Mouse (Mus musculus): ENCODE measurements around the gene Aktip.

The Aktip gene

DNA sequence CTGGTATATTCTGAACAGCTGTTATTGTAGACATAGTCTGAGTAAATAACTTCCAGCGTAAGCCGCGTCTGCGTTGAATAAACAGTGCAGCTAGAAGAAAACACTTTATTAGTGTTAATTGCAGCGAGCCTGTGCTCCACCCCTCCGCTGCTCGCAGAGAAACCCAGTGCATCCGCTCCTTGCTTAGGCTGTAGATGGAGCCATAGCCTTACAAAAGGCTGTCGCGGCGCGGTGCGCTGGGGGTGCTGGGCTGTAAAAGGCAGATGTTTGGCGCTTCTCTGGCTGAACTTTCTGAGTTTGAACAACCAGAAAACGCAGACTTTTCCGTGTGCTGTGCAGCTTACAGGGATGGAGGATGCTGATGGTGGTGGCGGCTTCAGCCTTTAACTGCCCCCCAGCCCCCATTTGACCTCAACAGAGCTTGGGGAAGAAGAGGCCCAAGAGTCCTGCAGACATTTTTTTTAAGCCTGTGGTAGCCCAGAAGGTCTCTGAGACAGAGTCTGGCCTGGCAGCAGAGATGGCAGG is 8.9 kb downstream of the Aktip start:
- peak; percentile 77 for DNase-seq (ENCODE audit: extremely low spot score)

DNA sequence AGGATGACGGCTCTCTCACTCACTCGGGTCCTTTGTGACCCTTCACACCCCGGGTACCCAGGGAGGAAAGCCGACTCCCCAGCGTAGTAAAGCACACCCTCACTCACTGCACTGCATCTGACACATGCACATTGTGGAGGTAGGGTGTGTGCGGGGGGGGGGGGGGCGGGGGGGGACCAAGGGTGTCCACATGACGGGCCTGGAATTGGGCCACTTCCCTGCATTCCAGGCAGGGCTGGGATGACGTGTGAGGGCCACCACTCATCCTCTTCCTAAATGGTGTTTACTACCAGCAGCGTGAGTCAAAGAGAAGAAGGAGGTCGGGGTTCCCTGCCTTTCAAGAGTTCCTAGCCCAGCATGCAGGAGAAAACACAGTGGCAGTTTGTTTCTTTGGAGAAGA is 11.6 kb downstream of the Aktip start:
- no peak for DNase-seq (ENCODE audit: extremely low spot score)

DNA sequence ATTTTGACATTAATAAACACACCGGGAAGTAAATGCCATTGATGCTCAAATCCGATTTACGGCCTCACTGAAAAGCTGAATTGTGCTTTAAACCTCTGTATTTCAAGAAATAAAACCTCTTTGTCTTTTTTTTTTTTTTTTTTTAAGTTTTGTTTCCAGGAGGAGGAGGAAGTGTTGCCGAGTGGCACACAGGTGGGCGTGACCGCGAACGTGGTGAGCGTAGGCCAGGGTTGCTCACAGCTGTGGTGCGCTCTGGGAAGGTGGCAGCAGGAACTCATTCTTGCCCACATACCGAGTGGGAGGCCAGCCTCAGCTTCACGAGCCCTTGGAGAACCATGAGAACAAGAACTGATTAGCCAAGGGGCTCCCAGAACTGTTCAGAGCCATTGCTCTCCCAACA is 13.4 kb downstream of the Aktip start:
- DNase-seq (ENCODE audit: extremely low spot score) = no peak

DNA sequence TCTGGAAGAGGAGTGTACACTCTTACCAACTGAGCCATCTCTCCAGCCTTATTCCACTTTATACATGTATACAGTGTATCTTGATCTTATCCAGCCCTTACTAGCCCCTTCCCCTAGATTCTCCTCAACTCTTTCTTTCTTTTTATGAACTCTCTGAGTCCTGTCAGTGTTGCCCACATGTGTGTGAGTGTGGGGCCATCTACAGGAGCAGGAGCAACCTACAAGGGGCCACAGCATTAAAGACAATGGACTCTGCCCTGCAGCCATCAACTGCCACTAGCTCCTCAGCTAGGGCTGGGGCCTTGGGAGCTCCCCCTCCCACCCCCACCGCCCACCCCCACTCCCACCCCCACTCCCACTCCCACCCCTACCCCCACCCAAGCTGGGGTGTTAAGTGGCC is 22.1 kb downstream of the Aktip start:
- DNase-seq (ENCODE audit: extremely low spot score) = no peak

DNA sequence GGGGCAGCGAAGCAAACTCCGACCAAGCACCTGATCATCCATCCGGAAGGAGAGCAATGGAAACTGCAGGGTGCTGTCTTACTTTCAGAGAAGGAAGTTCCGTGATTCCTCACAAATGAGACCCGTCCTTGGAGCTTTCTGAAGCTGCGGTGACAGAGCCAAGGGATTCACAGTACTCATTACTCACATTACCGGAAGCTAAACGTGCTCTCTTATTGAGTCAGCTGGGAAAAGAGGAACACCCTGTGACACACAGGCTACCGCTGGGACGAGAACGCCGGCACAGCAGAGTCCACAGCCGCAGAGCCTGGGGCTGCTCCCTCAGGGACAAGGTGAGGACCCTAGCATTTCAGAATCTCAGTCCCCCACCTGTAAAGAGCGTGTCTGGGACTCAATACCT is 23.6 kb downstream of the Aktip start:
- no peak for DNase-seq (ENCODE audit: extremely low spot score)

DNA sequence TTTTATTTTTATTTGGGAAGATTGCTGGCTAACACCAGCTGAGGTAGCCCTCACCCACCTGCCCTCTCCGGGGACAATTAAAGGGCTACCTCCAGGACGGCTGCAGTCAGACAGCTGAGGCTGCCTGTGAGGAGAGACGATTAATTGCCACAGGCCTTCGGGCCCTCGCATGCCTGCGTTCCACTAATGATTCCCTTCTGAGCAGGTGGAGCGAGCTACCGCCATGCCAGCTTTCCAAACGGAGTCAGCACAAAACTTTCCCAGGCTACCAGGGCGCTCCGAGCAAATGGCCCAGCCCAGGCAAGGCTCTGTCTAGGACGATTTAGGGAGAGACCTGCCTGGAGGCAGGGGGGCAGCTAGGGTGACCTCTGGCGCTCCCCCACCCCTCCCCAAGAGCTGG is 28.2 kb downstream of the Aktip start:
- DNase-seq (ENCODE audit: extremely low spot score) = no peak

DNA sequence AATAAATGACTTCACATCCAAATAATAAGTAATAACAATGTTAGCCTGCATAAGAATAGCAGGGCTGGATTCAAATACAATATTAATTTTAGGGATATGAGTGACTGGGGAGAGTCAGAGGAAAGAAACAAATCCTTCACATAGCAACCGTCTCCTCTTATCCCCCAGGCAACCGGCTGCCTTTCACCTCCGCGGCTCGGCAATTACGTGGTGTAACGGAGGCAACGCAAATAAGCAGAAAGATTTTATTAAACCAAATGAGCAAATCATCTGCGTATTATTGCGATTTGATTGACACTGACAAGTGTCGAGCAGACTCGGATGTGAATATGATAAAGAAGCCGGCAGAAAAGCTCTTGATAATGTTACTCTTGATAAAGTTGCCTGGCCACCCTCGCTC is 28.9 kb downstream of the Aktip start:
- no peak for DNase-seq (ENCODE audit: extremely low spot score)

DNA sequence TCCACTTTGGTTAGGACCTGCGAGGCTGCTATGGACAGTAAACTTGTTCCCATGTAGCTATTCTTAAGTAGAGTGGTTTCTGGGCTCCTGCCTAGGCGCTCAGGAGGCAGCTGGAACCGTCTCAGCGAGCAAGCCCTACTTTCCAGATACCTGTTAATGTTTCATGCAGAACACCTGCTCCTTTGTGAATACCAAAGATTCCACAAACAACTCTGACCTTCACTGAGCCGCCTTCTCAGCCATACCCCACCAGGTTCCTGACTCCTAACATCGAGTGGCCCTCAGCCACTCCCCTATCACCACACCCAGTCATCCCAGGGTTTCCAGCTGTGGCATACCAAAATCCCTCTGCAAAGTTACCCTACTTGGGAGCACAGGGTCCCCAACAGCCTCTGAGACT is 29.6 kb downstream of the Aktip start:
- DNase-seq (ENCODE audit: extremely low spot score) = no peak

DNA sequence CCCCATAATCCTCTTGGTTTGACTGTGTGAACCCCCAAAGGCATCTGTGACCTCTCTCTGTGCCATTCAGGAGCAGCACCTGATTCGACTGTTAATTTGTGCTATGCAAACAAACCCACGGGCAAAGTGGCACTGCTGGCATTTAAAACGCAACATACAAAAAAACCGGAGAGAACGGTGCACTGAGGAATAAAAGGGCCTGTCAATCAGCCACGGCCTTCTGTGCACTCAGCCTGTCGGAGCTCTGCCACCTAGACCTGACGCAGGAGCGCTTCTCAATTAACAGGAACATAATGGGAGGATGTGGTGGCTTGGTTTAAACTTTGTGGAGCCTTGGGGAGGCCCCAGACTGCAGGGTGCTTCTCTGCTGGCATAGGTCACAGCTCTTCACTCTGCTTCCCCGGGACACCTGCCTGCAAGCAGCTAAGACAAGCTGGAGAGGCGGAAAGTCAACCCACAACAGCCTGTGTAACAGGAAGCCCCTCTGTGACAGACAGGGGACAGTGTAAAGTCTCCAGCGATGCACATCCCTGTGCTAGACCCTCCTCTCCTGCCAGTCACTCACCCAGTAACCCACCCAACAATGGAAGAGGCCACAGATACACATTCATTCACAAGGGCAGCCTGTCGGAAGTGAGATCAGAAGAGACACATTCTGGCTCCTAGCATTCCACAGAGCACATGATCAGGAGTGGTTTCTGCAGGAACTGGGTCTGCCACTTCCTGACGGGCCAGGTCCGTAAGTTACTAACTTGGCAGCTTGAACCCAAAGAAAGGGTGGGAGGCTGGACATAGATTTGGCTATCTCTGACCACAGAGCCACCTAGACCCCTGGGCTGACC is 39.6 kb downstream of the Aktip start:
- no peak for DNase-seq (ENCODE audit: extremely low spot score)

DNA sequence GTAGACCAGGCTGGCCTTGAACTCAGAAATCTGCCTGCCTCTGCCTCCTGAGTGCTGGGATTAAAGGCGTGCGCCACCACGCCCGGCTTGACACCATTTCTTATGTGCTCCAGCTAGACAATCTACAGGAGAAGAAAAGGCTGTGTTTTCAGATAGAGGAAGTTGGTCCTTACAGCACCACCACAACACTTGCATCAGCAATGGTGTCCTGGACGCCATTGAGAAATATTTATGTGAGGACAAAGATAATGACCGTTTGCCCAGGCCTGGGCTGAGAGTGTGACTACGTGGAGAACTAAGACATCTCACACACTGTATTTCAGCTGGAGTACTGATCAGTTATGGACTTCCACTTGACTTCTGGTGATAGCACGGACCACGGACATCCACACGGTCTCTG is 41.2 kb downstream of the Aktip start:
- DNase-seq (ENCODE audit: extremely low spot score) = no peak

DNA sequence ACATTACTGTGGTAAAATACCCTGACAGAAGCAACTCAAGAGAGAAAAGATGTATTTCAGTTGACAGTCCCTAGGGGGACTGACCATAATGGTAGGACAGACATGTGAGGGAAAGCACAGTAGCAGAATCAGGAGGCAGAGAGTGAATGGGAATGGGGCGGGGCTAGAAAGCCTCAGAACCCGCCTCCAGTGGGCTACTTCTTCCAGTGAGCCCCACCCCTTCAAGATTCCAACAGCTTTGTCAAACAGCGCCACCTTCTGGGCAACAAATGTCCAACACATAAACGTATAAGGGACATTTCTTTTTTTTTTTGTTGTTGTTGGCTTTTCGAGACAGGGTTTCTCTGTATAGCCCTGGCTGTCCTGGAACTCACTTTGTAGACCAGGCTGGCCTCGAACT is 45.2 kb downstream of the Aktip start:
- no peak for DNase-seq (ENCODE audit: extremely low spot score)

DNA sequence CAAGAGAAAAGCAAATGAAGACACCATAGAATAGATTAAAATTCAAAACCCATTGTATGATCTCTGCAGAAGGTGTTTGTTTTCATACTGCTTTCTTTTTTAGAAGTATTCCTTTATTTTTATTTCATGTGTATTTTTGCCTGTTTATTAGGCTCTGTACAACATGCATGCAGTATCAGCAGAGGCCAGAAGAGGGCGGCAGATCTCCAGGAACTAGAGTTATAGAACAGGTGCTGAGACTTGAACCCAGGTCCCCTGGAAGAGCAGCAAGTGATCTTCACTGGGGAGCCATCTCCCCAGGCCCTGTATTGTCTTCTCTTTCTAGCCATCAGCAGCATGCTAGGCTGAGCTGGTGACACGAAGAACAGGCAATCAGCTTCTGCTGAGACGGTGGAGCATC is 45.9 kb downstream of the Aktip start:
- DNase-seq (ENCODE audit: extremely low spot score) = no peak

DNA sequence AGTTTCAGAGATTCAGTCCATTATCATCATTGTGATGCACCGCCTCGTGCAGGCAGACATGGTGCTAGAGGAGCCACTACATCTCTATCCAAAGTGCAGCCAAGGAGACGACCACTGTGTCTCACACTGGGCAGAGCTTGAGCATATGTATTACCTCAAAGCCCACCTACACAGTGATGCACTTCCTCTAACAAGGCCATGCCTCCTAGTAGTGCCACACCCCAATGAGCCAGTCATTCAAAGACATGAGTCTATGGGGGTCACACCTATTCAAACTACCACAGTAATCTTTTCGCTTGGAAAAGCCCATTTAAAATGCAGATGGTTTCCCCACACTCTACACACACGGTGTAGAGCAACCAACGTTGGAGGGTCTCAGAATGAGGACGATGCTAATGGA is 48.2 kb downstream of the Aktip start:
- DNase-seq (ENCODE audit: extremely low spot score) = no peak

DNA sequence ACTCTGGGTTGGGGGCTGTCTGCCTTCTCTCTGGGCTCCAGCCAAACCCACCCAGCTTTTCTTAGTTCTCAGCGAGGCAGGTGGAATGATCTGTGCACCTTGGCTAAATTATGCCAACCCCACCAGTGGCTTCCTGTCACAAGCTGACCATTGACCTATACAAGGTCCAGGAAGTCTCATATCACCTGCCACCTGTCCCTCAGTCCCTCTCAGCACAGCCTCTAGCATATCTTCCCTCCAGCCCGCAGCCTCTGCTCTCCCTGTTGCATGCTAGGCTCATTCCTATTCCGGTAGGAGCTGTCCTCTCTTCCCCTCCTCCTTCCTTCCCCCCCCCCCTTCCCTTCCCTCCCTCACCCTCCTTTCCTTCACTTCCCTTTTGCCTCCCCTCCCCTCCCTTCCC is 50.5 kb downstream of the Aktip start:
- no peak for DNase-seq (ENCODE audit: extremely low spot score)

DNA sequence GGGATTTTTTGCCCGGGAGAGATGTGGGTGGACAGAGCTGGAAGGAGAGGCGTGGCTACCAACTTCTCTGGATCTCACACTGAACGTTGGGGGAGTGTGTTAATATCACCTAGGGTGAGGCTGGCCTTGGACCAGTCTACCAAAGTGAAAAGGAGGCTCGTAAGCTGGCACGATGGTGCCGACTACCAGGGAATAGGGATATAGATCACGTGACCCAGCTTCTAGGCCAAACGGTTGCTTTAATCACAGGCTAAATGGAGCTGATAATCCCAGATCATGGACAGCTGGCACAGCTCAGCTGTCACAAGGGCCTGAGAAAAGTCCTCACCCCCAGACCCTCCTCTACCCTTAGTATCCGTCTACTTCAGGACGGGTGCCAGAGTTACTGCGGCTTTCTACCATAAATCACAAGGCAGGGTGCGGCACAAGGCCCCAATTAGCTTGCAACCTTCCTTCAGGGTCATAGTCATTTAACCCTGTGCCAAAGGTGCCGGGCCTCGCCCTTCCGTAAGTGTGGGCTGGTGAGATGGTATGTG is 51.1 kb downstream of the Aktip start:
- DNase-seq (ENCODE audit: extremely low spot score) = no peak

DNA sequence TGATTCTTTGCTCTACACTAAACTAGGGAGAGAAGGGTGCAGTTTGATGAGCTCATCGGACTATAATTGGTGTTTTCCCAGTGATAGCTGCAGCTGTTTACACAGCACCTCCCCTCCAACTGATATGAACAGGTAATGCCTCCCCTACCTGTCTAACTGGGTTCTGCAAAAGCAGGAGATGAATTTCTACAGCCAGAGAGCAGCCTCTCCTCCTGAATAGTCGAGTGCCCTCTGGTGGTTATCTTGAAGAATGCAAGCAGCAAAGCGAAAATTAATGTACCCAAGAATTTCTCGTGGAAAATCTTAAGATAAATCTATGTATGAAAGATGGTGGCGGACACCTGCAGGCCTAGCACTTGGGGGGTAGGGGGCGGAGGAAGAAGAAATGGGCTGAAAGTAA is 52.1 kb downstream of the Aktip start:
- DNase-seq (ENCODE audit: extremely low spot score) = peak; percentile 45

DNA sequence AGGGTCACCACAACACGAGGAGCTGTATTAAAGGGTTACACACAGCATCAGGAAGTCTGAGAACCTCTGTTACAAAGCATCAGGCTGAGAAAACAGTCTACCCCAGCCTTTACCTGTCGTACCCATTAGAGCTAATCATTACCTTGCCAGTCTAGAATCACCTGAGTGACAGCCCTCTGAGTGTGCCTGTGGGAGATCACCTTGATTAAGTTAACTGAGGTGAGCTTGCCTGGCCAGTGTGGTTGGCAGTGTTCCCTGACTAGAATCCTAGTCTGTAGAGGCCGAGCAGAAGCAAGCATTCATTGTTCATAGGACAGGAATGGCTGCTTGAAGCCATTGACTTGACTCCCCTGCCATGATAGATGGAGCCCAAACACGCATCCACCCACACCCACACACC is 58.9 kb downstream of the Aktip start:
- no peak for DNase-seq (ENCODE audit: extremely low spot score)

DNA sequence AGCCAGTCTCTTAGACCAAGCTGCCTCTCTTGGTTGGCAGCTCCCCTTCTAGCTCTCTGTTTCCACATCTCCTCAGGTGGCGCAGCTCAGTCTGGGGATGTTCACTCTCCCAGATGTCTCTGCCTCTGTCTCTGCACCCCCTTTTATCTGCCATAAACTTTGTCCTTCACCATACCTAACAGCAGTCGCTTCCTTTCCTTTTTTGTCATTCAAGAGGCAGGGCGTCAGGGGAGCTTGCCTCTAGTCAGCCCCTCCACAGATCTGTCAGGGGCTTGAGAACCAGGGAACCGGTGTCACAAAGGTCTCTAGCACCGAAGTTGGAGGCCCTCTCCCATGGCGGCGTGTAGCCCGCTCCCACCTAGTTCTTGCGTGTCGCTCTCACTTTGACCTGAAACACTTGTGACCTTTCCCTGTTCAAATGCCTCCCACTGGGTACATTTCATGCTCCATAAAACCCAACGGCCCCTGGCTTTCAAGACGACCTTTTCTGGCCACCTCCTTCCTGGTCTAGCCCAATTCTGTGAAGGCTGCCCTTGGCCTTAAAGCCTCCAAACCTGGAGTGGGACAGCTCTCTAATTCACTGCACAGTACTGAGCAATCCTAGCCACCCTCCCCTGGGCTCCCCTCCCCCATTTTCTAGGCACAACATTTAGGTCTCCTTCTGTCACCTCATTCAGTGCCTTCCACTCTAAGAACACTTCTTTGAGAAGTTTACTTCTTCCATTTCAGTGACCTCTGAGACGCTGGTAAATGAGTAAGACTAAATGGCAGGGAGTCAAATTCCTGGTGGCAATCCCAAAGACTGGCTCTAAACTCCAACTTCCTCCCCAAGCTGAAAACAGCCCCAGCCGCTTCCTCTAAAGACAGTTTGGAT is 64.2 kb downstream of the Aktip start:
- no peak for DNase-seq (ENCODE audit: extremely low spot score)

DNA sequence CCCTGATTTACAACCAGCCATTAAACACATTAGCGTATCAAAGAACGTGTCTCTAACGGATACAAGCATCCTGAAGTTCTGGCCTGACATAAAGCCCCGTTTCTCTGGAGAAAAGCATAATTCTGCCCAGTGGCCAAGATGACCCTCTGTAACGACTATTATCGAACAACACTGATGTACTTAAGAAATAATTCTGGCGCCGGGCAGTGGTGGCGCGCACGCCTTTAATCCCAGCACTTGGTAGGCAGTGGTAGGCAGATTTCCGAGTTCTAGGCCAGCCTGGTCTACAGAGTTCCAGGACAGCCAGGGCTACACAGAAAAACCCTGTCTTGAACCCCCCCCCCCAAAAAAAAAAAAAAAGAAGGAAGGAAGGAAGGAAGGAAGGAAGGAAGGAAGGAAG is 65.1 kb downstream of the Aktip start:
- DNase-seq (ENCODE audit: extremely low spot score) = no peak

DNA sequence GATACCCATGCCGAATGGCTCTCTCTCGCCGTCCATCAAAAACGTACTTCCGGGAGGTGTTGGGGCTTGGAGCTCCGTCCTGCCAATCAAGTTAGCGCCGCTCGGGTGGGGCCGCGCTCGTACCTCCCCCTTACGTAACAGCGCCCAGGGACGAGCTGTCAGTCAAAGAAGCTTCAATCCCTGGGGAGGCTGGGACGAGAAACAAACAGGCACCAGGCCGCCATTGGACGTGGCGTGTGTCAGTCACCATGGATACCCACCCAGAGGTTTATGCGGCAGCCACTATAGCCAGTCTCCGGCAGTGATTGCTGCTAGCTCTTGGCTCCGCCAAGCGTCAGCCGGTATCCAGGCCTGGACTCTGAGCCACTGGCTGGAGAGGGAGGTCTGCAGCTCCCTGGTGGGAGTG is 65.7 kb downstream of the Aktip start:
- DNase-seq (ENCODE audit: extremely low spot score) = peak; percentile 99

DNA sequence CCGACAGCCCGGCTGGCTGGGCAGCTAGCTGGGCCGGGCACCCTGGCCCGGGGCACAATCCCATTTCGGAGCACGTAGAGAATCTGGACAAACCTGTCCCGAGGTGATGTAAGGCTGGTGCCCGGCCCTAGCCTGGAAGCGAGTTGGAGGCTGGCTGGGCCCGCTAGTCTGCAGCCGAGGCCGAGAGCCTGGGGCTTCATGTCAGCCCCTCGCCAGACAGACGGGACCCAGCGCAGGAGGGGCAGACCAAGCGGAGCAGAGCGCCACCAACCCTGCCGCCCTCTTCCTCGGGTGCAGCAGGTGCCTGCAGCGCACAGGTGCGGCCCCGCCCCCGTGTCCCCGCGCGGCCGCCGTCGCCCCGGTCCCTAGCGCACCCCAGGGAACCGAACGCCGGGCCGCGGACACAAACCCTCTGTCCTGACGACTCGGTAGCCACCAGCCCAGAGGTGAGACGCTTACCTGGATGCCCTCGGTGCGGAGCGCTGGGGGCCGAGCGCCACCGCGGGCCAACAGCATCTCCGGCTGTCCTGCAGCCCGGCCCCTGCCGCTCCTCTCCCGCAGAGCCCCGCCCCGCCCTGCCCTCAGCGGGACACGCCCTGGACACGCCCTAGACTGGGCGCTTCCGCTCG is 66.2 kb downstream of the Aktip start:
- no peak for DNase-seq (ENCODE audit: extremely low spot score)

DNA sequence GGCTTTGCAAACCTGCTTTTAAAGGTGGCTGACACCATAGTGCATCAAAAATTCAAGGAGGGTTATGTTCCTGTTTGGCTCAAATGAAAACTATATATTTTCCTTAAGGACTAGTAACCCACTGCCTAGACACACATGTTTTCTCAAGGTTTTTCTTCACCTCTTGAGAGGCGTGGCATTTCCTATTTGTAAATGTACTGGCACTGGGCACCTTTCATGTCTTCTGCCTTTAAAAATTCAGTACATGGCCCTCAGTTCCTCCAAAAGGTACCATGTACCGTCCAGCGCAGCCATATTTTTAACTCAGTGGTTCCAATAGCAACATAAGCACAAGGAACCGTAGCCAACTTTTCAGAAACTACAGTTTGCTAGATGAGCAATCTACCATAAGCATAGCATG is 67.0 kb downstream of the Aktip start:
- DNase-seq (ENCODE audit: extremely low spot score) = no peak

Measured in embryo, embryonic 9.5 days (tissue).